Comparison of ENCODE assay signal across 8 mouse cellular contexts in the genomic region with DNA sequence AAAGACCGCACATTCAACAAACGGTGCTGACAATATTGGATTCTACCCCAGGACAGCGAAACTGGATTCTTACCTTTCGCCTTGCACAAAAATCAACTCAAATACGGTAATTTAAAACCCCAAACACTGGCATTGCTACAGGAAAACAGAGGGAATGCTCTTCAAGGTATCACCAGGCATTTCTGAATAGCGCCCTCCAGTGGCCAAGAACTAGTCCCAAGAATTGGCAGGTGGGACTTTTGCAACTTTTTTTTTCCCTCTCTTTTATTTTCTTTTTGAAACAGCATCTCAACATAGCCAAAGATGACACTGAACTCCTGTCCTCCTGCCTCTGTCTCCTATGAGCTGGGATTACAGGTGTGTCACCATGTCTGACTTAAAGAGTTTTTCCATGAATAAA. TPM values are rescaled to one million over a fixed set of nuclear protein-coding genes. Genes with fewer than 3 reads are reported as not detected.
DNase-seq lines count a peak whose midpoint lies in the region; TF ChIP-seq lines count a peak whose summit lies in the region.

No protein-coding gene starts in this region.

- DNase-seq in heart, adult 2 months, result no peak
- DNase-seq in heart, adult 9 months (ENCODE audit: low spot score in 2 of 2), result no peak
- peak; percentile 15 for DNase-seq in ovary, postnatal 14 days (ENCODE audit: low spot score)
- no peak for DNase-seq in ovary, postnatal 10 days (ENCODE audit: low spot score)
- peak; percentile 28 to 40 for DNase-seq in adrenal gland, postnatal 36 days
- DNase-seq in mesoderm, embryonic 11.5 days (ENCODE audit: low read depth, low spot score), result peak; percentile 52
- no peak for DNase-seq in urinary bladder, postnatal 36 days (ENCODE audit: low spot score in 2 of 2)
- DNase-seq in layer of hippocampus, adult 9-10 months (ENCODE audit: low spot score), result no peak

- H3K36me3 ChIP-seq in heart, adult 2 months (ENCODE audit: control insufficient read depth, insufficient read depth, low read length), result no peaks in the 10 kb centered on the region

- H3K4me3 ChIP-seq in heart, adult 2 months, result no peak overlapping the region

- TF ChIP-seq POLR2A in heart, adult 2 months (IDR thresholded peaks at IDR 0.05; ENCODE audit: insufficient read depth, low read depth, low read length), result no peak

- TF ChIP-seq CTCF in heart, adult 2 months (IDR thresholded peaks at IDR 0.05), result peak; percentile 50

- H3K9ac ChIP-seq in heart, adult 2 months (ENCODE audit: low read depth, low read length), result no peak overlapping the region

- H3K27me3 ChIP-seq in heart, adult 2 months (ENCODE audit: control insufficient read depth, insufficient read depth, low read length), result no peaks in the 10 kb centered on the region

- H3K4me1 ChIP-seq in heart, adult 2 months (ENCODE audit: control insufficient read depth, insufficient read depth, low read length), result no peaks in the 10 kb centered on the region; the same call in 1 of the 2 replicates

- intact Hi-C loops in heart, adult 2 months (cut with DNase I), result no loop called here

- TF ChIP-seq EP300 in heart, adult 2 months (IDR thresholded peaks at IDR 0.05; ENCODE audit: insufficient read depth, low read depth, low read length), result no peak

- no peak overlapping the region for H3K27ac ChIP-seq in heart, adult 2 months

- no peaks in the 10 kb centered on the region for H3K79me2 ChIP-seq in heart, adult 2 months (replicated peaks; ENCODE audit: control insufficient read depth, insufficient read depth, low read length)

- WGBS in heart, adult 2 months, result 57% methylated on average over 6 of the region's 6 CpGs

RNA-seq across cellular contexts. Expression of a gene that starts 31.9 kb away (rescaled TPM):
- total RNA-seq in heart, adult 2 months (2021), result 1 to 10 TPM; 2.1 to 3.0 TPM
- 0.61 and 2.9 TPM in 2 replicates for polyA plus RNA-seq in heart, adult 2 months (2012; rRNA removed)
- total RNA-seq in adrenal gland, postnatal 36 days (2021), result 1 to 10 TPM; 1.2 TPM

RNA-seq across cellular contexts. Expression of a gene that starts 32.3 kb away (rescaled TPM):
- 100 to 1,000 TPM; 334 to 404 TPM for total RNA-seq in heart, adult 2 months (2021)
- polyA plus RNA-seq in heart, adult 2 months (2012; rRNA removed), result 66.7 and 85.7 TPM in 2 replicates
- total RNA-seq in adrenal gland, postnatal 36 days (2021), result 100 to 1,000 TPM; 135 to 163 TPM

Comparison
In these comparisons a context has a peak if more than half of its experiments do, and no peak if none do; other contexts are left out.
1. DNase-seq: peak in ovary, postnatal 14 days (single experiment), adrenal gland, postnatal 36 days (2 of 2) and mesoderm, embryonic 11.5 days (single experiment); none in heart, adult 2 months (0 of 2), heart, adult 9 months (0 of 2), ovary, postnatal 10 days (single experiment), urinary bladder, postnatal 36 days (0 of 2) and layer of hippocampus, adult 9-10 months (single experiment).